Comparison of ENCODE assay signal across 30 mouse cellular contexts in the genomic region with DNA sequence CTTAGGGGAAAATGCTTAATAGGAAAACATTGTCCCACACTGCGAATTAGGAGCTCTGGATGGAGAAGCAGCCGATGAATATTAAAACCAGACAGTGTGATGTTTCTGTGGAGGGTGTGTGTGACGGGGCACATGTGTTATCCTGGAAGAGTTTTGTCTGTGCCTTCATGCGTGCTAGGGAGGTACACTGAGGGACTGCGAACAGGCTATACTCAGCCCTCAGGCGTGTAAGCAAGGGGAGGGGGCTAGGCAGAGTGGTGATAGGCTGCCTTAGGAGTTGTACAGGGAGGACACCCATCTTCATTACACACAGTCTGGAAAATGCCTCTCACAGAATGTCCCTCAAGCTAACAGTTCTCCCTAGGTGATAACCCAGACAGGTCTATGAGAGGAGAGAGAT.
DNase-seq lines count a peak whose midpoint lies in the region; ATAC-seq and TF ChIP-seq lines count a peak whose summit lies in the region.
"Had no signal": no experiment of that assay in that cellular context is flagged by ENCODE, and none has a peak within 500 bp of the region (broad histone marks: within the 10 kb centered on the region; RNA-seq: fewer than 3 reads in every experiment).

No protein-coding gene starts in this region.

- no peaks in the 10 kb centered on the region for H3K36me3 ChIP-seq in embryonic facial prominence, embryonic 14.5 days (ENCODE audit: control insufficient read depth, insufficient read depth, low read length)
- no peaks in the 10 kb centered on the region for H3K36me3 ChIP-seq in embryonic facial prominence, embryonic 10.5 days (replicated peaks)
- H3K36me3 ChIP-seq in lung, embryonic 14.5 days (ENCODE audit: insufficient read depth): no peaks in the 10 kb centered on the region
- H3K36me3 ChIP-seq in midbrain, postnatal 0 days (ENCODE audit: insufficient read depth, low read length): no peaks in the 10 kb centered on the region
- H3K36me3 ChIP-seq: embryonic facial prominence, embryonic 13.5 days; limb, embryonic 12.5 days; liver, embryonic 15.5 days; lung, embryonic 15.5 days had no signal

- no peak overlapping the region for H3K27ac ChIP-seq in embryonic facial prominence, embryonic 14.5 days (replicated peaks; ENCODE audit: low read depth, low read length)
- no peak overlapping the region for H3K27ac ChIP-seq in embryonic facial prominence, embryonic 10.5 days (replicated peaks)
- no peak overlapping the region for H3K27ac ChIP-seq in lung, embryonic 14.5 days (ENCODE audit: low read depth)
- no peak overlapping the region for H3K27ac ChIP-seq in midbrain, postnatal 0 days (ENCODE audit: low read depth, low read length)
- H3K27ac ChIP-seq: embryonic facial prominence, embryonic 13.5 days; gastrocnemius, adult 2 months; layer of hippocampus, adult 2 months; left cerebral cortex, adult 2 months; limb, embryonic 12.5 days; liver, embryonic 15.5 days; lung, embryonic 15.5 days had no signal

- no peak for ATAC-seq in embryonic facial prominence, embryonic 14.5 days (ENCODE audit: low read depth)
- ATAC-seq in lung, embryonic 14.5 days (ENCODE audit: insufficient read depth): no peak; the same call in 1 of the 2 replicates
- no peak for ATAC-seq in midbrain, postnatal 0 days (ENCODE audit: low FRiP score)
- ATAC-seq: activated CD4-positive, CD25-positive, alpha-beta regulatory T cell, adult 4 months had no signal

- H3K9ac ChIP-seq in embryonic facial prominence, embryonic 14.5 days (ENCODE audit: low read depth, low read length): no peak overlapping the region
- no peak overlapping the region for H3K9ac ChIP-seq in lung, embryonic 14.5 days
- no peak overlapping the region for H3K9ac ChIP-seq in midbrain, postnatal 0 days (replicated peaks; ENCODE audit: low read length, poor library complexity, severe bottlenecking)
- H3K9ac ChIP-seq: embryonic facial prominence, embryonic 13.5 days; limb, embryonic 12.5 days; liver, embryonic 15.5 days; lung, embryonic 15.5 days had no signal

- TF ChIP-seq POLR2A in brain, embryonic 14.5 days (IDR thresholded peaks at IDR 0.05; ENCODE audit: borderline replicate concordance, extremely low read depth, insufficient read depth, insufficient read length, poor library complexity, severe bottlenecking): no peak

- no peak overlapping the region for H3K4me2 ChIP-seq in embryonic facial prominence, embryonic 14.5 days (ENCODE audit: low read depth, low read length)
- H3K4me2 ChIP-seq in lung, embryonic 14.5 days: no peak overlapping the region
- H3K4me2 ChIP-seq in midbrain, postnatal 0 days (ENCODE audit: low read depth, low read length, poor library complexity, severe bottlenecking): no peak overlapping the region
- H3K4me2 ChIP-seq: embryonic facial prominence, embryonic 13.5 days; heart, embryonic 11.5 days; limb, embryonic 12.5 days; liver, embryonic 15.5 days; lung, embryonic 15.5 days had no signal

- H3K4me1 ChIP-seq in embryonic facial prominence, embryonic 14.5 days (ENCODE audit: control insufficient read depth, insufficient read depth, low read length): no peaks in the 10 kb centered on the region
- no peaks in the 10 kb centered on the region for H3K4me1 ChIP-seq in embryonic facial prominence, embryonic 10.5 days
- H3K4me1 ChIP-seq in lung, embryonic 14.5 days (ENCODE audit: insufficient read depth): no peaks in the 10 kb centered on the region
- no peaks in the 10 kb centered on the region for H3K4me1 ChIP-seq in midbrain, postnatal 0 days (ENCODE audit: insufficient read depth, low read length)
- H3K4me1 ChIP-seq: embryonic facial prominence, embryonic 13.5 days; limb, embryonic 12.5 days; liver, embryonic 15.5 days; lung, embryonic 15.5 days had no signal

- no peak overlapping the region for H3K4me3 ChIP-seq in embryonic facial prominence, embryonic 14.5 days (ENCODE audit: low read depth, low read length)
- H3K4me3 ChIP-seq in embryonic facial prominence, embryonic 10.5 days: no peak overlapping the region
- no peak overlapping the region for H3K4me3 ChIP-seq in lung, embryonic 14.5 days (ENCODE audit: low read depth, low read length)
- H3K4me3 ChIP-seq in midbrain, postnatal 0 days (ENCODE audit: low read depth, low read length): no peak overlapping the region
- H3K4me3 ChIP-seq: embryonic facial prominence, embryonic 13.5 days; erythroblast, embryonic 14.5 days; gastrocnemius, adult 2 months; layer of hippocampus, adult 2 months; left cerebral cortex, adult 2 months; limb, embryonic 12.5 days; liver, embryonic 15.5 days; lung, embryonic 15.5 days had no signal

- H3K27me3 ChIP-seq in embryonic facial prominence, embryonic 14.5 days (replicated peaks; ENCODE audit: control insufficient read depth, insufficient read depth, low read length): no peaks in the 10 kb centered on the region
- no peaks in the 10 kb centered on the region for H3K27me3 ChIP-seq in embryonic facial prominence, embryonic 10.5 days (replicated peaks; ENCODE audit: low read depth, poor library complexity, severe bottlenecking)
- H3K27me3 ChIP-seq in lung, embryonic 14.5 days (ENCODE audit: insufficient read depth, low read length): no peaks in the 10 kb centered on the region
- no peaks in the 10 kb centered on the region for H3K27me3 ChIP-seq in midbrain, postnatal 0 days (ENCODE audit: insufficient read depth, low read length)
- H3K27me3 ChIP-seq: embryonic facial prominence, embryonic 13.5 days; limb, embryonic 12.5 days; liver, embryonic 15.5 days; lung, embryonic 15.5 days had no signal

- DNase-seq in embryonic facial prominence, embryonic 14.5 days (ENCODE audit: low spot score): peak; percentile 13
- no peak for DNase-seq in embryonic facial prominence, embryonic 10.5 days (ENCODE audit: low spot score)
- DNase-seq in lung, embryonic 14.5 days: peak; percentile 0
- DNase-seq in lung, postnatal 10 days: no peak
- DNase-seq in brain, embryonic 14.5 days (ENCODE audit: low read depth): peak; percentile 27
- peak; percentile 33 for DNase-seq in midbrain, postnatal 0 days (ENCODE audit: low spot score)
- no peak for DNase-seq in adrenal gland, adult 18-20 months (ENCODE audit: low spot score in 2 of 2)
- no peak for DNase-seq in cerebellum, postnatal 10 days
- DNase-seq: adrenal gland, postnatal 10 days; cerebellum, adult 11 months; cerebellum, adult 9-10 months; embryo, embryonic 11 days; gastrocnemius, adult 2 months; gastrocnemius, postnatal 36 days; heart, adult 18-20 months; heart, postnatal 4 days; kidney, adult 2 months; kidney, postnatal 36 days; lung, postnatal 36 days; thymus, adult 2 months; thymus, postnatal 36 days had no signal

- 77% methylated on average over 6 of the region's 6 CpGs for WGBS in embryonic facial prominence, embryonic 14.5 days
- 88% methylated on average over 6 of the region's 6 CpGs for WGBS in embryonic facial prominence, embryonic 10.5 days
- WGBS in lung, embryonic 14.5 days: 65% methylated on average over 6 of the region's 6 CpGs
- 75% methylated on average over 6 of the region's 6 CpGs for WGBS in midbrain, postnatal 0 days

- TF ChIP-seq CTCF in lung, embryonic 14.5 days (IDR thresholded peaks at IDR 0.05; ENCODE audit: low read depth): no peak
- TF ChIP-seq CTCF in brain, embryonic 14.5 days (IDR thresholded peaks at IDR 0.05; ENCODE audit: borderline replicate concordance, extremely low read depth, insufficient read depth, insufficient read length): no peak
- TF ChIP-seq CTCF in midbrain, postnatal 0 days (IDR thresholded peaks at IDR 0.05): no peak

- H3K9me3 ChIP-seq in embryonic facial prominence, embryonic 14.5 days (ENCODE audit: control insufficient read depth, low read length): no peaks in the 10 kb centered on the region
- H3K9me3 ChIP-seq in embryonic facial prominence, embryonic 10.5 days: no peaks in the 10 kb centered on the region
- H3K9me3 ChIP-seq in lung, embryonic 14.5 days (ENCODE audit: low read depth, low read length): no peaks in the 10 kb centered on the region
- H3K9me3 ChIP-seq in midbrain, postnatal 0 days (ENCODE audit: low read length): no peaks in the 10 kb centered on the region
- H3K9me3 ChIP-seq: embryonic facial prominence, embryonic 13.5 days; limb, embryonic 12.5 days; liver, embryonic 15.5 days; lung, embryonic 15.5 days had no signal

Comparison
In these comparisons a context has a peak if more than half of its experiments do, and no peak if none do; other contexts are left out.
1. DNase-seq: peak in embryonic facial prominence, embryonic 14.5 days (single experiment), lung, embryonic 14.5 days (single experiment), brain, embryonic 14.5 days (single experiment) and midbrain, postnatal 0 days (single experiment); none in embryonic facial prominence, embryonic 10.5 days (single experiment), lung, postnatal 10 days (single experiment), adrenal gland, adult 18-20 months (0 of 2) and cerebellum, postnatal 10 days (0 of 2).